In genomic region chr10:80931153-80931671, GRCm38 (mm10) we compare ENCODE assay signal across 7 mouse cellular contexts. TPM values are rescaled to one million over a fixed set of nuclear protein-coding genes. Genes with fewer than 3 reads are reported as not detected.
DNase-seq lines count a peak whose midpoint lies in the region; ATAC-seq and TF ChIP-seq lines count a peak whose summit lies in the region.

No protein-coding gene starts in this region.

- H3K36me3 ChIP-seq in spleen, adult 2 months (ENCODE audit: control insufficient read depth, insufficient read depth, low read length), result 0 out of 2 replicates have a peak, but pooled peaks cover 2% of the 10 kb centered on the region
- H3K36me3 ChIP-seq in embryonic facial prominence, embryonic 14.5 days (ENCODE audit: control insufficient read depth, insufficient read depth, low read length), result no peaks in the 10 kb centered on the region
- H3K36me3 ChIP-seq in hindbrain, embryonic 10.5 days, result no peaks in the 10 kb centered on the region
- H3K36me3 ChIP-seq in liver, embryonic 11.5 days (ENCODE audit: control insufficient read depth, insufficient read depth, low read length), result no peaks in the 10 kb centered on the region
- H3K36me3 ChIP-seq in splenic B cell, adult 2 months (ENCODE audit: control insufficient read depth, insufficient read depth, low read length, poor library complexity, severe bottlenecking), result peaks cover 2% of the 10 kb centered on the region; the same call in 1 of the 2 replicates

- TF ChIP-seq POLR2A in spleen, adult 2 months (IDR thresholded peaks at IDR 0.05; ENCODE audit: low read depth, low read length), result no peak

- 11% methylated on average over 14 of the region's 14 CpGs for WGBS in spleen, adult 2 months
- 3% methylated on average over 5 of the region's 14 CpGs for WGBS in embryonic facial prominence, embryonic 14.5 days
- WGBS in hindbrain, embryonic 10.5 days, result 5% methylated on average over 14 of the region's 14 CpGs
- WGBS in liver, embryonic 11.5 days, result 10% methylated on average over 14 of the region's 14 CpGs

- ATAC-seq in embryonic facial prominence, embryonic 14.5 days (ENCODE audit: low read depth), result no peak
- ATAC-seq in liver, embryonic 11.5 days (replicated peaks; ENCODE audit: low FRiP score), result no peak

- peak overlapping the region; percentile 73 for H3K9ac ChIP-seq in embryonic facial prominence, embryonic 14.5 days (ENCODE audit: low read depth, low read length)
- H3K9ac ChIP-seq in liver, embryonic 11.5 days (ENCODE audit: low read depth, low read length), result no peak overlapping the region

- peak overlapping the region; percentile 94 for H3K4me2 ChIP-seq in embryonic facial prominence, embryonic 14.5 days (ENCODE audit: low read depth, low read length)
- H3K4me2 ChIP-seq in liver, embryonic 11.5 days, result peak overlapping the region; percentile 99

- H3K4me3 ChIP-seq in spleen, adult 2 months (ENCODE audit: extremely low read depth, insufficient read depth, insufficient read length), result peak overlapping the region; percentile 70; the same call in 1 of the 2 replicates
- H3K4me3 ChIP-seq in embryonic facial prominence, embryonic 14.5 days (ENCODE audit: low read depth, low read length), result peak overlapping the region; percentile 63
- H3K4me3 ChIP-seq in hindbrain, embryonic 10.5 days, result peak overlapping the region; percentile 63
- peak overlapping the region; percentile 59 for H3K4me3 ChIP-seq in liver, embryonic 11.5 days (ENCODE audit: low read depth, low read length)

- TF ChIP-seq CTCF in spleen, adult 2 months (IDR thresholded peaks at IDR 0.05; ENCODE audit: extremely low read depth, insufficient read depth, insufficient read length, insufficient replicate concordance), result no peak

- H3K4me1 ChIP-seq in spleen, adult 2 months (ENCODE audit: control insufficient read depth, insufficient read depth, insufficient read length), result peaks cover 31% of the 10 kb centered on the region
- peaks cover 54% of the 10 kb centered on the region for H3K4me1 ChIP-seq in embryonic facial prominence, embryonic 14.5 days (ENCODE audit: control insufficient read depth, insufficient read depth, low read length)
- H3K4me1 ChIP-seq in hindbrain, embryonic 10.5 days (replicated peaks), result peaks cover 84% of the 10 kb centered on the region
- peaks cover 53% of the 10 kb centered on the region for H3K4me1 ChIP-seq in liver, embryonic 11.5 days (replicated peaks; ENCODE audit: control insufficient read depth, insufficient read depth, low read length)

- H3K27me3 ChIP-seq in spleen, adult 2 months (ENCODE audit: control insufficient read depth, insufficient read depth, low read length), result no peaks in the 10 kb centered on the region
- H3K27me3 ChIP-seq in embryonic facial prominence, embryonic 14.5 days (replicated peaks; ENCODE audit: control insufficient read depth, insufficient read depth, low read length), result peaks cover 15% of the 10 kb centered on the region
- H3K27me3 ChIP-seq in hindbrain, embryonic 10.5 days (ENCODE audit: insufficient read depth, poor library complexity, severe bottlenecking), result peaks cover 62% of the 10 kb centered on the region
- H3K27me3 ChIP-seq in liver, embryonic 11.5 days (replicated peaks; ENCODE audit: control insufficient read depth, insufficient read depth, low read length), result peaks cover 61% of the 10 kb centered on the region
- H3K27me3 ChIP-seq in splenic B cell, adult 2 months (ENCODE audit: control insufficient read depth, insufficient read depth, low read length, poor library complexity, severe bottlenecking), result no peaks in the 10 kb centered on the region

- no peaks in the 10 kb centered on the region for H3K9me3 ChIP-seq in embryonic facial prominence, embryonic 14.5 days (ENCODE audit: control insufficient read depth, low read length)
- H3K9me3 ChIP-seq in hindbrain, embryonic 10.5 days, result no peaks in the 10 kb centered on the region
- no peaks in the 10 kb centered on the region for H3K9me3 ChIP-seq in liver, embryonic 11.5 days (ENCODE audit: control insufficient read depth, low read length)

- 0 out of 2 replicates have a peak overlapping the region, but pooled peaks have one; percentile 7 for H3K27ac ChIP-seq in spleen, adult 2 months (ENCODE audit: insufficient read depth, low read length)
- H3K27ac ChIP-seq in embryonic facial prominence, embryonic 14.5 days (replicated peaks; ENCODE audit: low read depth, low read length), result no peak overlapping the region
- H3K27ac ChIP-seq in hindbrain, embryonic 10.5 days, result no peak overlapping the region
- no peak overlapping the region for H3K27ac ChIP-seq in liver, embryonic 11.5 days (ENCODE audit: low read depth, low read length)

- no peak for DNase-seq in spleen, adult 2 months (ENCODE audit: low read depth in 1 of 2, low spot score in 2 of 2)
- no peak for DNase-seq in spleen, adult 12 weeks (ENCODE audit: low spot score)
- peak; percentile 16 for DNase-seq in embryonic facial prominence, embryonic 14.5 days (ENCODE audit: low spot score)
- DNase-seq in hindbrain, embryonic 10.5 days (ENCODE audit: low spot score), result peak; percentile 22
- no peak for DNase-seq in liver, embryonic 11.5 days (ENCODE audit: low spot score)
- peak; percentile 58 for DNase-seq in splenic B cell, adult 2 months (ENCODE audit: low read depth, low spot score)
- no peak for DNase-seq in urinary bladder, adult 2 months (ENCODE audit: low spot score)

RNA-seq across cellular contexts. Expression of gene Gadd45b, which starts 1.3 kb away (rescaled TPM):
- polyA plus RNA-seq in spleen, adult 2 months (2012; rRNA removed), result 35.7 and 46.8 TPM in 2 replicates
- polyA plus RNA-seq in embryonic facial prominence, embryonic 14.5 days (2014; fragmentation: Nextera tagmentation; extraction: Ambion mirVana), result 35.5 and 39.9 TPM in 2 replicates
- 9.8 and 11.8 TPM in 2 replicates for polyA plus RNA-seq in hindbrain, embryonic 10.5 days (2016; fragmentation: Nextera tagmentation; extraction: Ambion mirVana)
- polyA plus RNA-seq in liver, embryonic 11.5 days (2014; fragmentation: Nextera tagmentation; extraction: Ambion mirVana), result 4.0 and 5.0 TPM in 2 replicates
- 17.9 and 29.9 TPM in 2 replicates for polyA plus RNA-seq in urinary bladder, adult 2 months (2012; rRNA removed)

RNA-seq across cellular contexts. Expression of gene Lmnb2, which starts 13.2 kb away (rescaled TPM):
- polyA plus RNA-seq in spleen, adult 2 months (2012; rRNA removed), result 11.0 and 13.2 TPM in 2 replicates
- 21.6 and 22.9 TPM in 2 replicates for polyA plus RNA-seq in embryonic facial prominence, embryonic 14.5 days (2014; fragmentation: Nextera tagmentation; extraction: Ambion mirVana)
- 65.8 and 78.4 TPM in 2 replicates for polyA plus RNA-seq in hindbrain, embryonic 10.5 days (2016; fragmentation: Nextera tagmentation; extraction: Ambion mirVana)
- 16.2 and 18.2 TPM in 2 replicates for polyA plus RNA-seq in liver, embryonic 11.5 days (2014; fragmentation: Nextera tagmentation; extraction: Ambion mirVana)
- polyA plus RNA-seq in urinary bladder, adult 2 months (2012; rRNA removed), result 10.5 and 14.1 TPM in 2 replicates

RNA-seq across cellular contexts. Expression of gene Timm13, which starts 30.4 kb away (rescaled TPM):
- 123 and 133 TPM in 2 replicates for polyA plus RNA-seq in spleen, adult 2 months (2012; rRNA removed)
- 325 and 348 TPM in 2 replicates for polyA plus RNA-seq in embryonic facial prominence, embryonic 14.5 days (2014; fragmentation: Nextera tagmentation; extraction: Ambion mirVana)
- polyA plus RNA-seq in hindbrain, embryonic 10.5 days (2016; fragmentation: Nextera tagmentation; extraction: Ambion mirVana), result 374 and 391 TPM in 2 replicates
- 396 and 445 TPM in 2 replicates for polyA plus RNA-seq in liver, embryonic 11.5 days (2014; fragmentation: Nextera tagmentation; extraction: Ambion mirVana)
- 111 and 113 TPM in 2 replicates for polyA plus RNA-seq in urinary bladder, adult 2 months (2012; rRNA removed)

RNA-seq across cellular contexts. Expression of gene Tmprss9, which starts 59.6 kb away (rescaled TPM):
- 0.08 and 0.09 TPM in 2 replicates for polyA plus RNA-seq in spleen, adult 2 months (2012; rRNA removed)
- 0.06 and 0.08 TPM in 2 replicates for polyA plus RNA-seq in embryonic facial prominence, embryonic 14.5 days (2014; fragmentation: Nextera tagmentation; extraction: Ambion mirVana)
- polyA plus RNA-seq in hindbrain, embryonic 10.5 days (2016; fragmentation: Nextera tagmentation; extraction: Ambion mirVana), result 0.04 and 0.14 TPM in 2 replicates
- polyA plus RNA-seq in liver, embryonic 11.5 days (2014; fragmentation: Nextera tagmentation; extraction: Ambion mirVana), result not detected in 2 replicates
- 0.44 and 0.49 TPM in 2 replicates for polyA plus RNA-seq in urinary bladder, adult 2 months (2012; rRNA removed)

Comparison
In these comparisons a context has a peak if more than half of its experiments do, and no peak if none do; other contexts are left out.
1. DNase-seq: peak in embryonic facial prominence, embryonic 14.5 days (single experiment), hindbrain, embryonic 10.5 days (single experiment) and splenic B cell, adult 2 months (single experiment); none in spleen, adult 2 months (0 of 2), spleen, adult 12 weeks (single experiment), liver, embryonic 11.5 days (single experiment) and urinary bladder, adult 2 months (single experiment).
2. Peak in every context shown above with its lines, with median percentiles within 50 percentile points of each other: H3K4me3 ChIP-seq.